Mouse (Mus musculus) erythroblast, embryonic 14.5 days (primary cell): ENCODE measurements around the gene Txndc11.

ENCODE experiments used
- GATA1 ChIP-seq: IDR thresholded peaks from 2 replicates; pipeline ENCODE4 v1.6.1; 2012; ENCODE audit warnings: low read length, inconsistent platforms, mixed read lengths
- TAL1 ChIP-seq: IDR thresholded peaks from 3 replicates; pipeline ENCODE4 v1.6.1; 2012; ENCODE audit warnings: low read length, inconsistent platforms, mixed read lengths

- TF ChIP-seq GATA1 (no peak), TAL1 (no peak)
Observed at GRCm38 (mm10) chr16:11073060-11073459, 61.4 kb downstream of the Txndc11 start.
